Mouse (Mus musculus): ENCODE results near the gene Rnf216. TPM values are rescaled to one million over a fixed set of nuclear protein-coding genes. Genes with fewer than 3 reads are reported as not detected.
A peak's percentile ranks its signal among the peaks of the same experiment; 100 is the strongest.

The Rnf216 gene
- total and polyA plus RNA-seq, 3 experiments = 15.5 to 30.7 (median 18.2) TPM

DNA sequence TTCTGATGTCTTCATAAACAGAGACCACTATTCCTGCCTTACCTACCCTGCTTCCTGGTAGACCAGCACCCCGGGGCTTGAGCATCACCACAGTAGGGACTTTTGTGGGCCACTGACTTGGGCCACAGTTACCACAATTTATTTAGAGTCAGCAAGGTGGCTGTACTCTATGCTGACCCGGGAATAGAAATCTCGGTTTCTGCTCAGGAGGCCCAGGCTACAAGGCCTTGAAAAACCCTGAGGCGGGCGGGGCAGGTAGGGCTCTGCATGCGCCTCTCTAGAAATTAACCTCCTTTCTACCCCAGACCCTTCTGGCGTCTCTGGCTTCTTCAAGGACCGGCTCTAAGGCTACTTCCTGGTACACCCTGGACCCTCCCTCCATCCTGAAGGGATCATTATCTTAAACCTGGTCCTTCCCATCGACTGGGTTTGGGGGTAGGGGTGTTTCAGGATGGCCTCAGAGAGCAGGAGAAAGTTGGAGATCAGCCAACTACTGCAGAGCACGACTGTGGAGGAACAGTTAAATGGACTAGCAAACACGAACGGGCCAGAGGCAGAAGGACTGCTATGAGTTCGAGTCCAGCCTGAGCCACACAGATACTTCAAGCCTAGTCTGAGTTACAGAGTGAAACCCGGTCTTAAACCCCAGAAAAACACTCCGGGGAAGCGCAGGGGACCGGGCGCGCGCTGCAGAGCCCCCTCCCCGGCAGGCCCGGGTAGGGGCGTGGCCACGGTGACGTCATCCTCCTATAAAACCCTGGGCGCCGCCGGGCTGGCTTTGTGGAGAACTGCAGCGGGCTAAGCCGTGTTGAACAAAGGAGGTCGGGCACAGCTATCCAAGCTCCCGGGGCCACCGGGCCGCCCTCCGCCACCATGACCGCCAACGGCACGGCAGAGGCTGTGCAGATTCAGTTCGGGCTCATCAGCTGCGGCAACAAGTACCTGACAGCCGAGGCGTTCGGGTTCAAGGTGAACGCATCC, 152.9 kb downstream of the Rnf216 start, which contains the start of gene Fscn1:
Fscn1 (plus strand) TSS at position 768 of the 981 bp plus-strand sequence.
- Histone ChIP-seq H3K27ac (ENCODE audit: insufficient read depth, low read depth) (peak within 1 kb of the TSS; percentile 64; the same call in 1 of the 2 replicates), H3K9me3 (replicated peaks; ENCODE audit: low read length) (peaks cover 11% of the 10 kb centered on the region), H3K4me3 (replicated peaks in 1 of 3; ENCODE audit: low read depth in 2 of 3, low read length in 2 of 3, poor library complexity in 1 of 3) (peak within 1 kb of the TSS; percentile 58 to 77 (median 62)), H3K36me3 (replicated peaks in 1 of 2; ENCODE audit: control insufficient read depth in 1 of 2, insufficient read depth in 1 of 2, low read length in 1 of 2) (peaks cover 0 to 8% of the 10 kb centered on the region in 2 experiments), H3K79me2 (replicated peaks; ENCODE audit: control insufficient read depth, extremely low read depth, insufficient read depth, poor library complexity, severe bottlenecking) (peaks cover 22% of the 10 kb centered on the region), H3K4me1 (ENCODE audit: control insufficient read depth in 1 of 2, insufficient read depth in 2 of 2) (peaks cover 44 to 94% of the 10 kb centered on the region in 2 experiments), H3K4me2 (ENCODE audit: insufficient read depth, low read depth, poor library complexity, severe bottlenecking) (peak within 1 kb of the TSS; percentile 29), H3K9ac (ENCODE audit: insufficient read depth, low read depth) (peak within 1 kb of the TSS; percentile 35; the same call in 1 of the 2 replicates), H3K27me3 (replicated peaks) (peaks cover 12% of the 10 kb centered on the region)
- peak; percentile 70 for DNase-seq (ENCODE audit: extremely low read depth)
- dilution Hi-C loops (cut with MboI; ENCODE audit: extremely low pct_ligation_motif_present, extremely low pct_unique_long_range_greater_than_20kb, low sequenced_read_pairs) = no loop called here
- TF ChIP-seq NELFE (IDR thresholded peaks at IDR 0.05; ENCODE audit: low read depth, low read length) (peak; percentile 82), ETS1 (conservative IDR thresholded peaks at IDR 0.05; ENCODE audit: low read depth, low read length) (0 out of 2 replicates have a peak, but pooled peaks have one; percentile 7), MAZ (IDR thresholded peaks at IDR 0.05; ENCODE audit: low read depth, low read length) (peak; percentile 87), ZMIZ1 (IDR thresholded peaks at IDR 0.05; ENCODE audit: low read depth, low read length) (peak; percentile 66; the same call in 1 of the 2 replicates), BHLHE40 (IDR thresholded peaks at IDR 0.05; ENCODE audit: low read depth, low read length) (0 out of 2 replicates have a peak, but pooled peaks have one; percentile 22), MEF2A (IDR thresholded peaks at IDR 0.05; ENCODE audit: borderline replicate concordance, low read depth, low read length) (peak; percentile 68; the same call in 1 of the 2 replicates), PAX5 (IDR thresholded peaks at IDR 0.05; ENCODE audit: low read length) (no peak), ZC3H11A (IDR thresholded peaks at IDR 0.05; ENCODE audit: low read depth, low read length) (no peak), MAFK (IDR thresholded peaks at IDR 0.05; ENCODE audit: insufficient replicate concordance, low read length) (no peak), POLR2A (IDR thresholded peaks at IDR 0.05; ENCODE audit: low read depth, low read length) (peak; percentile 91), ELF1 (IDR thresholded peaks at IDR 0.05; ENCODE audit: low read depth, low read length) (peak; percentile 37; the same call in 1 of the 2 replicates), IRF4 (IDR thresholded peaks at IDR 0.05; ENCODE audit: low read depth, low read length) (peak; percentile 55; the same call in 1 of the 2 replicates), TCF12 (IDR thresholded peaks at IDR 0.05; ENCODE audit: low read depth, low read length) (peak; percentile 62; the same call in 1 of the 2 replicates), CTCF (conservative IDR thresholded peaks at IDR 0.05 in 1 of 2, IDR thresholded peaks at IDR 0.05 in 1 of 2; ENCODE audit: low read depth in 2 of 2, low read length in 2 of 2) (no peak), TBP (conservative IDR thresholded peaks at IDR 0.05; ENCODE audit: low read depth, low read length) (peak; percentile 93), MXI1 (IDR thresholded peaks at IDR 0.05; ENCODE audit: low read depth, low read length) (peak; percentile 57; the same call in 1 of the 2 replicates)
- in situ Hi-C loops (cut with MboI; ENCODE audit: low pct_ligation_motif_present, low pct_unique_long_range_greater_than_20kb, low sequenced_read_pairs) = no loop called here

DNA sequence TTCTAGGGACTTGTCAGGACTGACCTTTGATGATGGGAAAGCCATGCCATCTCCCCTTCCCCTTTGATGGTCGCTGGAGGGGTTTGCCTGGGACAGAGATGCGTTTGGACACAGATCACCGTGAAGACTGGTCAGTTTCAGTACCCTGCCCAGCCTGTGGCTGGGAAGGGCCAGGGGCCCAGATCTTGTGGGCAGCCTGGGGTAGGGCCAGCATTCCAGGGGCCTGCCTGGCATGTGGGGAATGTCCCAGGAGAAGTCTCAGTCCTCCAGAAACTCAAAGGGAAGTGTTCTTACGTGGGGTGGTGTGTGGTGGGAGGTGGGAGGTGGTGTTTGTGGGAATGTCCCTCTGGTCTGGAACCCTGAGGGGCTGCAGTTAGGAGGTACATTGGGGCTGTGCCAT, 153.6 kb downstream of the Rnf216 start:
- Histone ChIP-seq H3K79me2 (replicated peaks; ENCODE audit: control insufficient read depth, extremely low read depth, insufficient read depth, poor library complexity, severe bottlenecking) (peaks cover 19% of the 10 kb centered on the region), H3K4me1 (ENCODE audit: control insufficient read depth in 1 of 2, insufficient read depth in 2 of 2) (peaks cover 46 to 95% of the 10 kb centered on the region in 2 experiments), H3K27me3 (replicated peaks) (peaks cover 12% of the 10 kb centered on the region), H3K9ac (ENCODE audit: insufficient read depth, low read depth) (no peak overlapping the region), H3K27ac (ENCODE audit: insufficient read depth, low read depth) (peak overlapping the region; percentile 32; the same call in 1 of the 2 replicates), H3K36me3 (replicated peaks in 1 of 2; ENCODE audit: control insufficient read depth in 1 of 2, insufficient read depth in 1 of 2, low read length in 1 of 2) (peaks cover 0 to 2% of the 10 kb centered on the region in 2 experiments), H3K9me3 (replicated peaks; ENCODE audit: low read length) (peaks cover 11% of the 10 kb centered on the region), H3K4me2 (ENCODE audit: insufficient read depth, low read depth, poor library complexity, severe bottlenecking) (no peak overlapping the region), H3K4me3 (replicated peaks in 1 of 3; ENCODE audit: low read depth in 2 of 3, low read length in 2 of 3, poor library complexity in 1 of 3) (no peak overlapping the region)
- in situ Hi-C loops (cut with MboI; ENCODE audit: low pct_ligation_motif_present, low pct_unique_long_range_greater_than_20kb, low sequenced_read_pairs) (no loop called here), dilution Hi-C loops (cut with MboI; ENCODE audit: extremely low pct_ligation_motif_present, extremely low pct_unique_long_range_greater_than_20kb, low sequenced_read_pairs) (no loop called here)
- DNase-seq (ENCODE audit: extremely low read depth) = no peak
- TF ChIP-seq RCOR1 (conservative IDR thresholded peaks at IDR 0.05; ENCODE audit: low read depth, low read length) = no peak

All from CH12.LX (cell line).